Mouse (Mus musculus) cerebellum, adult 2 months (tissue): ENCODE measurements around the gene Ctnna2.

Source experiments
- CTCF ChIP-seq: fragments of 200-500 bp; IDR thresholded peaks from 2 replicates; pipeline ENCODE4 v1.5.1; 2011; ENCODE audit warnings: low read depth, mild to moderate bottlenecking, control low read depth, low read length, moderate library complexity, borderline replicate concordance; ENCODE audit not compliant: insufficient read depth
- POLR2A ChIP-seq: fragments of 200-500 bp; IDR thresholded peaks from 2 replicates; pipeline ENCODE4 v1.6.1; 2011; ENCODE audit warnings: low read length, control low read depth, borderline replicate concordance; ENCODE audit not compliant: insufficient read depth

GRCm38 (mm10) chr6:77783342-77783741 lies 196.2 kb downstream of the Ctnna2 start:
- no peak for TF ChIP-seq CTCF
- no peak for TF ChIP-seq POLR2A
